Mouse (Mus musculus) layer of hippocampus, postnatal 25 days (tissue): ENCODE data around the gene Vamp4. TPM values are rescaled to one million over a fixed set of nuclear protein-coding genes. Genes with fewer than 3 reads are reported as not detected.

Experiments
- DNase-seq, 2 experiments: peaks; one replicate each; pipeline ENCODE4 v3.0.0; 2022; ENCODE audit warnings: mixed read lengths in 2 of 2, low spot score in 1 of 2; ENCODE audit errors: extremely low spot score in 1 of 2
- total RNA-seq, 2 experiments: library from RNA; stranded (reverse); gene quantifications; 2 replicates each; pipeline ENCODE4 v1.2.3; 2021

Gene Vamp4
- total RNA-seq, 2 experiments from 2014 or later = 97.6 to 100 TPM

- no peak for DNase-seq
Observed at GRCm38 (mm10) chr1:162639861-162640260, 69.5 kb downstream of the Vamp4 start.

GRCm38 (mm10) chr1:162642591-162642990 is 72.3 kb downstream of the Vamp4 start:
- no peak for DNase-seq

GRCm38 (mm10) chr1:162643752-162644151 is 73.4 kb downstream of the Vamp4 start:
- DNase-seq = peak; percentile 33

- no peak for DNase-seq
Observed at GRCm38 (mm10) chr1:162646083-162646686, 75.9 kb downstream of the Vamp4 start.

GRCm38 (mm10) chr1:162648416-162648815 is 78.1 kb downstream of the Vamp4 start:
- no peak for DNase-seq

Other genes starting within 250 kb of the Vamp4 start
- gene Dnm3, start 92.5 kb upstream of the Vamp4 start, total RNA-seq = 10 to 100 TPM; 66.1 to 83.0 TPM
- gene Mettl13, start 22.0 kb upstream of the Vamp4 start, total RNA-seq = 10 to 100 TPM in 1 of 2 experiments, 1 to 10 TPM in 1; 9.7 to 15.2 TPM
- 1 to 10 TPM; 4.1 to 5.4 TPM for gene Myoc, start 68.6 kb downstream of the Vamp4 start, total RNA-seq
- not detected for gene Myocos, start 87.7 kb downstream of the Vamp4 start, total RNA-seq
- 100 to 1,000 TPM; 159 to 199 TPM for gene Prrc2c, start 170.0 kb downstream of the Vamp4 start, total RNA-seq
- under 1 TPM in 1 of 2 experiments, not detected in 1; 0.10 TPM for gene Fmo4, start 243.5 kb downstream of the Vamp4 start, total RNA-seq